In genomic region chrX:52790980-52791593, GRCm38 (mm10) we compare ENCODE assay signal across 8 mouse cellular contexts. TPM values are rescaled to one million over a fixed set of nuclear protein-coding genes. Genes with fewer than 3 reads are reported as not detected.
A peak's percentile ranks its signal among the peaks of the same experiment; 100 is the strongest.
DNase-seq lines count a peak whose midpoint lies in the region; ATAC-seq and TF ChIP-seq lines count a peak whose summit lies in the region.

TSS of gene Ccdc160 (plus strand) at chrX:52791200.

- peak; percentile 98 for ATAC-seq in forebrain, embryonic 15.5 days (replicated peaks)
- ATAC-seq in heart, postnatal 0 days (ENCODE audit: insufficient read depth, low read depth) = peak; percentile 85
- peak; percentile 94 for ATAC-seq in neural tube, embryonic 11.5 days (ENCODE audit: insufficient read depth, low FRiP score, low TSS enrichment)

- TF ChIP-seq CTCF in heart, postnatal 0 days (IDR thresholded peaks at IDR 0.05; ENCODE audit: low read depth) = 0 out of 2 replicates have a peak, but pooled peaks have one; percentile 3
- TF ChIP-seq CTCF in liver, adult 2 months (IDR thresholded peaks at IDR 0.05; ENCODE audit: low read depth, low read length) = no peak

- WGBS in forebrain, embryonic 15.5 days = 18% methylated on average over 26 of the region's 26 CpGs
- WGBS in heart, postnatal 0 days = 20% methylated on average over 26 of the region's 26 CpGs
- WGBS in liver, adult 2 months = 13% methylated on average over 26 of the region's 26 CpGs
- WGBS in neural tube, embryonic 11.5 days = 10% methylated on average over 26 of the region's 26 CpGs

- no peaks in the 10 kb centered on the region for H3K4me1 ChIP-seq in forebrain, embryonic 15.5 days
- H3K4me1 ChIP-seq in heart, postnatal 0 days (ENCODE audit: control insufficient read depth, insufficient read depth) = no peaks in the 10 kb centered on the region
- H3K4me1 ChIP-seq in liver, adult 2 months (ENCODE audit: control insufficient read depth, insufficient read depth, low read length) = no peaks in the 10 kb centered on the region
- H3K4me1 ChIP-seq in neural tube, embryonic 11.5 days (ENCODE audit: control insufficient read depth, insufficient read depth, low read length) = 0 out of 2 replicates have a peak, but pooled peaks cover 3% of the 10 kb centered on the region

- H3K4me2 ChIP-seq in forebrain, embryonic 15.5 days (replicated peaks) = peak within 1 kb of the TSS; percentile 55
- H3K4me2 ChIP-seq in heart, postnatal 0 days (ENCODE audit: low read depth, low read length) = peak within 1 kb of the TSS; percentile 64
- peak within 1 kb of the TSS; percentile 46 for H3K4me2 ChIP-seq in neural tube, embryonic 11.5 days (ENCODE audit: low read depth)

- DNase-seq in spleen, postnatal 4 days (ENCODE audit: low spot score in 2 of 2) = peak; percentile 12 to 60
- no peak for DNase-seq in spleen, adult 18-20 months
- DNase-seq in heart, postnatal 0 days (ENCODE audit: low spot score) = peak; percentile 18
- peak; percentile 85 to 93 for DNase-seq in kidney, postnatal 25 days
- DNase-seq in liver, adult 2 months (ENCODE audit: extremely low read depth, low read depth, low spot score) = no peak
- peak; percentile 85 for DNase-seq in neural tube, embryonic 11.5 days (ENCODE audit: low spot score)
- peak; percentile 78 for DNase-seq in testis, postnatal 14 days (ENCODE audit: low spot score)

- H3K27me3 ChIP-seq in forebrain, embryonic 15.5 days = no peaks in the 10 kb centered on the region
- no peaks in the 10 kb centered on the region for H3K27me3 ChIP-seq in heart, postnatal 0 days (ENCODE audit: control insufficient read depth, insufficient read depth, low read length)
- H3K27me3 ChIP-seq in liver, adult 2 months (ENCODE audit: control insufficient read depth, insufficient read depth, low read length) = no peaks in the 10 kb centered on the region
- no peaks in the 10 kb centered on the region for H3K27me3 ChIP-seq in neural tube, embryonic 11.5 days (ENCODE audit: control insufficient read depth, insufficient read depth, low read length)

- no peak for TF ChIP-seq POLR2A in liver, adult 2 months (IDR thresholded peaks at IDR 0.05; ENCODE audit: extremely low read depth, insufficient read depth, low read length)

- no peak within 1 kb of the TSS for H3K27ac ChIP-seq in forebrain, embryonic 15.5 days (replicated peaks)
- no peak within 1 kb of the TSS for H3K27ac ChIP-seq in heart, postnatal 0 days (ENCODE audit: low read depth)
- peak within 1 kb of the TSS; percentile 29; the same call in 1 of the 2 replicates for H3K27ac ChIP-seq in liver, adult 2 months (replicated peaks; ENCODE audit: insufficient read depth, low read depth, low read length)
- H3K27ac ChIP-seq in neural tube, embryonic 11.5 days (ENCODE audit: low read depth, low read length) = 0 out of 2 replicates have a peak within 1 kb of the TSS, but pooled peaks have one; percentile 20

- H3K4me3 ChIP-seq in forebrain, embryonic 15.5 days = peak within 1 kb of the TSS; percentile 47
- peak within 1 kb of the TSS; percentile 40 for H3K4me3 ChIP-seq in heart, postnatal 0 days (ENCODE audit: low read depth, low read length)
- H3K4me3 ChIP-seq in liver, adult 2 months (ENCODE audit: insufficient read depth, low read depth, low read length) = peak within 1 kb of the TSS; percentile 59
- H3K4me3 ChIP-seq in neural tube, embryonic 11.5 days (ENCODE audit: low read depth, low read length) = peak within 1 kb of the TSS; percentile 38

- H3K9ac ChIP-seq in forebrain, embryonic 15.5 days (replicated peaks) = peak within 1 kb of the TSS; percentile 45
- H3K9ac ChIP-seq in heart, postnatal 0 days (replicated peaks; ENCODE audit: low read depth, low read length) = no peak within 1 kb of the TSS
- H3K9ac ChIP-seq in liver, adult 2 months (ENCODE audit: low read depth, low read length) = 0 out of 2 replicates have a peak within 1 kb of the TSS, but pooled peaks have one; percentile 54
- peak within 1 kb of the TSS; percentile 50; the same call in 1 of the 2 replicates for H3K9ac ChIP-seq in neural tube, embryonic 11.5 days (ENCODE audit: low read length)

- no peaks in the 10 kb centered on the region for H3K9me3 ChIP-seq in forebrain, embryonic 15.5 days
- H3K9me3 ChIP-seq in heart, postnatal 0 days (replicated peaks; ENCODE audit: control insufficient read depth, low read length) = no peaks in the 10 kb centered on the region
- no peaks in the 10 kb centered on the region for H3K9me3 ChIP-seq in neural tube, embryonic 11.5 days (ENCODE audit: control insufficient read depth, low read length)

- no peaks in the 10 kb centered on the region for H3K79me2 ChIP-seq in liver, adult 2 months (ENCODE audit: control insufficient read depth, insufficient read depth, low read length)

- TF ChIP-seq EP300 in heart, postnatal 0 days (IDR thresholded peaks at IDR 0.05; ENCODE audit: low read depth) = no peak

- no peaks in the 10 kb centered on the region for H3K36me3 ChIP-seq in forebrain, embryonic 15.5 days
- no peaks in the 10 kb centered on the region for H3K36me3 ChIP-seq in heart, postnatal 0 days (replicated peaks; ENCODE audit: control insufficient read depth, insufficient read depth, low read length)
- no peaks in the 10 kb centered on the region for H3K36me3 ChIP-seq in liver, adult 2 months (ENCODE audit: control insufficient read depth, insufficient read depth, low read length)
- no peaks in the 10 kb centered on the region for H3K36me3 ChIP-seq in neural tube, embryonic 11.5 days (ENCODE audit: control insufficient read depth, insufficient read depth, low read length)

RNA-seq across cellular contexts. Expression of gene Ccdc160, which starts in this region (rescaled TPM):
- 2.3 and 3.0 TPM in 2 replicates for polyA plus RNA-seq in forebrain, embryonic 15.5 days (2015; fragmentation: Nextera tagmentation; extraction: Ambion mirVana)
- total RNA-seq in heart, postnatal 0 days (2014; rRNA removed; ENCODE audit: low replicate concordance) = not detected in 2 replicates
- polyA plus RNA-seq in heart, postnatal 0 days (2015; fragmentation: Nextera tagmentation; extraction: Ambion mirVana) = 0.56 and 0.72 TPM in 2 replicates
- total RNA-seq in liver, adult 2 months (2014; rRNA removed) = 0.27 and 0.37 TPM in 2 replicates
- not detected in 2 replicates for polyA plus RNA-seq in liver, adult 2 months (2012; rRNA removed)
- 4.6 and 5.9 TPM in 2 replicates for polyA plus RNA-seq in neural tube, embryonic 11.5 days (2014; fragmentation: Nextera tagmentation; extraction: Ambion mirVana)

Comparison
In these comparisons a context has a peak if more than half of its experiments do, and no peak if none do; other contexts are left out.
1. DNase-seq: peak in spleen, postnatal 4 days (2 of 2), kidney, postnatal 25 days (2 of 2), neural tube, embryonic 11.5 days (single experiment) and testis, postnatal 14 days (single experiment); none in spleen, adult 18-20 months (0 of 2) and liver, adult 2 months (single experiment).
2. Peak in DNase-seq, ATAC-seq, H3K4me3 ChIP-seq and H3K4me2 ChIP-seq in heart, postnatal 0 days; RNA of the gene not detected or under 1 TPM.
3. H3K27ac ChIP-seq: peak in liver, adult 2 months (single experiment) and neural tube, embryonic 11.5 days (single experiment); none in forebrain, embryonic 15.5 days (single experiment) and heart, postnatal 0 days (single experiment).
4. Peak in every context shown above with its lines, with median percentiles within 50 percentile points of each other: ATAC-seq, H3K4me2 ChIP-seq and H3K4me3 ChIP-seq.